Comparison of ENCODE assay signal across 11 mouse cellular contexts in the genomic region with DNA sequence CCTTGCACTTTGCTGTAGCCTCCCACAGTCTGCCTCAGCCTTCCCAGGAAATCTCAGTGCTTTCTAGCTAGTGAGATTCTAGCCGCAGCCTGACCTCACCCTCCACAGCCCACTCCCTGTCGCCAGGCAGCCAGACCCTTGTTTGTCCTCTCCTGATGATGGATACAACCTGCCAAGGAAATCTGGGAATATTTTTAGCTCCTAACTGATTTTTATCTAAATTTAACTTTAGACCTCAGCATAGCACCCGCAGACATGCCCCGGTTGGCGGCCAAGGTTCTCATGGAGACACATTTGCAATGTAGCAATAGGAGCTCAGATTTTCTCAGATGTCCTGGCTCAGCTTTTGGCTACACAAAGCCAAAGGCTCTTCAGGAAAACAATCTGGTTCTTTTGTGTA.
DNase-seq lines count a peak whose midpoint lies in the region; ATAC-seq lines count a peak whose summit lies in the region.
"Had no signal": no experiment of that assay in that cellular context is flagged by ENCODE, and none has a peak within 500 bp of the region (broad histone marks: within the 10 kb centered on the region; RNA-seq: fewer than 3 reads in every experiment).

No protein-coding gene starts in this region.

- no peaks in the 10 kb centered on the region for H3K36me3 ChIP-seq in embryonic facial prominence, embryonic 14.5 days (ENCODE audit: control insufficient read depth, insufficient read depth, low read length)
- H3K36me3 ChIP-seq in embryonic facial prominence, embryonic 10.5 days (replicated peaks) = no peaks in the 10 kb centered on the region
- H3K36me3 ChIP-seq in stomach, embryonic 16.5 days (ENCODE audit: control insufficient read depth, insufficient read depth, low read length) = no peaks in the 10 kb centered on the region
- H3K36me3 ChIP-seq in hindbrain, embryonic 13.5 days = no peaks in the 10 kb centered on the region
- H3K36me3 ChIP-seq: embryonic facial prominence, embryonic 13.5 days had no signal

- WGBS in embryonic facial prominence, embryonic 14.5 days = 78% methylated on average over 5 of the region's 5 CpGs
- 93% methylated on average over 5 of the region's 5 CpGs for WGBS in embryonic facial prominence, embryonic 10.5 days
- WGBS in stomach, embryonic 16.5 days = 39% methylated on average over 5 of the region's 5 CpGs
- 86% methylated on average over 5 of the region's 5 CpGs for WGBS in hindbrain, embryonic 13.5 days

- peaks cover 11% of the 10 kb centered on the region for H3K4me1 ChIP-seq in embryonic facial prominence, embryonic 14.5 days (ENCODE audit: control insufficient read depth, insufficient read depth, low read length)
- peaks cover 22% of the 10 kb centered on the region for H3K4me1 ChIP-seq in embryonic facial prominence, embryonic 10.5 days
- H3K4me1 ChIP-seq in stomach, embryonic 16.5 days (ENCODE audit: control insufficient read depth, insufficient read depth, low read length) = peaks cover 11% of the 10 kb centered on the region
- H3K4me1 ChIP-seq in hindbrain, embryonic 13.5 days (replicated peaks) = peaks cover 24% of the 10 kb centered on the region

- no peak for ATAC-seq in embryonic facial prominence, embryonic 14.5 days (ENCODE audit: low read depth)
- ATAC-seq in stomach, embryonic 16.5 days (ENCODE audit: insufficient read depth, low FRiP score) = 0 out of 2 replicates have a peak, but pooled peaks have one; percentile 18
- no peak for ATAC-seq in hindbrain, embryonic 13.5 days (ENCODE audit: low FRiP score)
- ATAC-seq: hindbrain, embryonic 16.5 days had no signal

- H3K4me3 ChIP-seq in embryonic facial prominence, embryonic 14.5 days (ENCODE audit: low read depth, low read length) = no peak overlapping the region
- H3K4me3 ChIP-seq in embryonic facial prominence, embryonic 10.5 days = no peak overlapping the region
- no peak overlapping the region for H3K4me3 ChIP-seq in stomach, embryonic 16.5 days (replicated peaks; ENCODE audit: low read length)
- H3K4me3 ChIP-seq in hindbrain, embryonic 13.5 days = no peak overlapping the region
- H3K4me3 ChIP-seq: embryonic facial prominence, embryonic 13.5 days had no signal

- no peak overlapping the region for H3K9ac ChIP-seq in embryonic facial prominence, embryonic 14.5 days (ENCODE audit: low read depth, low read length)
- H3K9ac ChIP-seq in stomach, embryonic 16.5 days (ENCODE audit: low read length) = no peak overlapping the region
- no peak overlapping the region for H3K9ac ChIP-seq in hindbrain, embryonic 13.5 days
- H3K9ac ChIP-seq: embryonic facial prominence, embryonic 13.5 days had no signal

- intact Hi-C loops in heart, postnatal 14 days (cut with DNase I) = no loop called here

- peak; percentile 10 for DNase-seq in embryonic facial prominence, embryonic 14.5 days (ENCODE audit: low spot score)
- DNase-seq in embryonic facial prominence, embryonic 10.5 days (ENCODE audit: low spot score) = no peak
- peak; percentile 28 for DNase-seq in right cerebral cortex, postnatal 4 days
- no peak for DNase-seq in right cerebral cortex, adult 2 months (ENCODE audit: low spot score in 2 of 2)
- peak; percentile 36 to 44 for DNase-seq in heart, postnatal 14 days
- DNase-seq in layer of hippocampus, postnatal 25 days (ENCODE audit: extremely low spot score in 1 of 2, low spot score in 1 of 2) = no peak

- no peak overlapping the region for H3K4me2 ChIP-seq in embryonic facial prominence, embryonic 14.5 days (ENCODE audit: low read depth, low read length)
- no peak overlapping the region for H3K4me2 ChIP-seq in stomach, embryonic 16.5 days (ENCODE audit: low read depth, low read length)
- no peak overlapping the region for H3K4me2 ChIP-seq in hindbrain, embryonic 13.5 days
- H3K4me2 ChIP-seq: embryonic facial prominence, embryonic 13.5 days had no signal

- H3K27me3 ChIP-seq in embryonic facial prominence, embryonic 14.5 days (replicated peaks; ENCODE audit: control insufficient read depth, insufficient read depth, low read length) = no peaks in the 10 kb centered on the region
- H3K27me3 ChIP-seq in embryonic facial prominence, embryonic 10.5 days (replicated peaks; ENCODE audit: low read depth, poor library complexity, severe bottlenecking) = no peaks in the 10 kb centered on the region
- no peaks in the 10 kb centered on the region for H3K27me3 ChIP-seq in stomach, embryonic 16.5 days (ENCODE audit: control insufficient read depth, insufficient read depth, low read length)
- H3K27me3 ChIP-seq in hindbrain, embryonic 13.5 days = no peaks in the 10 kb centered on the region
- H3K27me3 ChIP-seq: embryonic facial prominence, embryonic 13.5 days had no signal

- no peaks in the 10 kb centered on the region for H3K9me3 ChIP-seq in embryonic facial prominence, embryonic 14.5 days (ENCODE audit: control insufficient read depth, low read length)
- H3K9me3 ChIP-seq in embryonic facial prominence, embryonic 10.5 days = no peaks in the 10 kb centered on the region
- no peaks in the 10 kb centered on the region for H3K9me3 ChIP-seq in stomach, embryonic 16.5 days (replicated peaks; ENCODE audit: control insufficient read depth, low read length)
- H3K9me3 ChIP-seq in hindbrain, embryonic 13.5 days = no peaks in the 10 kb centered on the region
- H3K9me3 ChIP-seq: embryonic facial prominence, embryonic 13.5 days had no signal

- no peak overlapping the region for H3K27ac ChIP-seq in embryonic facial prominence, embryonic 14.5 days (replicated peaks; ENCODE audit: low read depth, low read length)
- no peak overlapping the region for H3K27ac ChIP-seq in embryonic facial prominence, embryonic 10.5 days (replicated peaks)
- peak overlapping the region; percentile 0; the same call in 1 of the 2 replicates for H3K27ac ChIP-seq in stomach, embryonic 16.5 days (ENCODE audit: low read length)
- H3K27ac ChIP-seq in hindbrain, embryonic 13.5 days = no peak overlapping the region
- H3K27ac ChIP-seq: embryonic facial prominence, embryonic 13.5 days; macrophage had no signal

Comparison
In these comparisons a context has a peak if more than half of its experiments do, and no peak if none do; other contexts are left out.
1. DNase-seq: peak in embryonic facial prominence, embryonic 14.5 days (single experiment), right cerebral cortex, postnatal 4 days (single experiment) and heart, postnatal 14 days (2 of 2); none in embryonic facial prominence, embryonic 10.5 days (single experiment), right cerebral cortex, adult 2 months (0 of 2) and layer of hippocampus, postnatal 25 days (0 of 2).